Mouse (Mus musculus) stomach, postnatal 0 days (tissue): ENCODE data around the gene Foxs1.

Experiments
- CTCF ChIP-seq: IDR thresholded peaks from 2 replicates; pipeline ENCODE4 v1.5.1; 2016; ENCODE audit warnings: antibody characterized with exemption, low read depth, mild to moderate bottlenecking, moderate library complexity
- EP300 ChIP-seq: optimal IDR thresholded peaks from 2 replicates; pipeline ENCODE3; 2016; ENCODE audit warnings: antibody characterized with exemption

GRCm38 (mm10) chr2:152916111-152916510 lies 16.9 kb downstream of the Foxs1 start:
- no peak for TF ChIP-seq EP300
- TF ChIP-seq CTCF: no peak
